Mouse (Mus musculus): ENCODE results near the gene Ifnar1.
"Not testable (repeated sequence)": the region's sequence is repeated elsewhere in the genome, so short reads cannot be mapped to it uniquely, and the experiment has no call there.

Ifnar1 gene

GRCm38 (mm10) chr16:91484808-91485700 is at the start of gene Ifnar1:
Gene Ifnar1 (plus strand): TSS chr16:91485238.
- peak; percentile 98 for DNase-seq

GRCm38 (mm10) chr16:91438081-91438480 is 47.0 kb upstream of the Ifnar1 start:
- DNase-seq = no peak

GRCm38 (mm10) chr16:91438599-91438998 is 46.4 kb upstream of the Ifnar1 start:
- DNase-seq = not testable (repeated sequence)

- peak; percentile 34 for DNase-seq
Observed at GRCm38 (mm10) chr16:91441366-91441765, 43.7 kb upstream of the Ifnar1 start.

- peak; percentile 56 for DNase-seq
Observed at GRCm38 (mm10) chr16:91441811-91442240, 43.2 kb upstream of the Ifnar1 start.

GRCm38 (mm10) chr16:91442446-91442845 is 42.6 kb upstream of the Ifnar1 start:
- DNase-seq = peak; percentile 69

- DNase-seq = peak; percentile 60
Observed at GRCm38 (mm10) chr16:91443211-91443611, 41.8 kb upstream of the Ifnar1 start.

- no peak for DNase-seq
Observed at GRCm38 (mm10) chr16:91444847-91445246, 40.2 kb upstream of the Ifnar1 start.

- DNase-seq = peak; percentile 66
Observed at GRCm38 (mm10) chr16:91445566-91445965, 39.5 kb upstream of the Ifnar1 start.

GRCm38 (mm10) chr16:91446778-91447511 is 38.1 kb upstream of the Ifnar1 start:
- peak; percentile 52 for DNase-seq

GRCm38 (mm10) chr16:91447512-91447900 is 37.5 kb upstream of the Ifnar1 start:
- no peak for DNase-seq

- peak; percentile 48 for DNase-seq
Observed at GRCm38 (mm10) chr16:91448088-91448487, 37.0 kb upstream of the Ifnar1 start.

GRCm38 (mm10) chr16:91448895-91449294 is 36.1 kb upstream of the Ifnar1 start:
- DNase-seq = no peak

- DNase-seq = peak; percentile 60
Observed at GRCm38 (mm10) chr16:91450137-91451064, 34.6 kb upstream of the Ifnar1 start.

GRCm38 (mm10) chr16:91451949-91452348 is 33.1 kb upstream of the Ifnar1 start:
- DNase-seq = peak; percentile 56

GRCm38 (mm10) chr16:91452363-91452896 is 32.6 kb upstream of the Ifnar1 start:
- no peak for DNase-seq

- DNase-seq = no peak
Observed at GRCm38 (mm10) chr16:91455868-91456267, 29.2 kb upstream of the Ifnar1 start.

- DNase-seq = peak; percentile 78
Observed at GRCm38 (mm10) chr16:91458301-91458746, 26.7 kb upstream of the Ifnar1 start.

GRCm38 (mm10) chr16:91458976-91459375 is 26.1 kb upstream of the Ifnar1 start:
- peak; percentile 60 for DNase-seq

- DNase-seq = peak; percentile 61
Observed at GRCm38 (mm10) chr16:91459396-91459795, 25.6 kb upstream of the Ifnar1 start.

GRCm38 (mm10) chr16:91459841-91460370 is 25.1 kb upstream of the Ifnar1 start:
- peak; percentile 77 for DNase-seq

- peak; percentile 48 for DNase-seq
Observed at GRCm38 (mm10) chr16:91461066-91461638, 23.9 kb upstream of the Ifnar1 start.
